Mouse (Mus musculus) frontal cortex, postnatal 10 days (tissue): ENCODE measurements around the gene Cmss1.

ENCODE experiments used
- DNase-seq, 2 experiments: peaks; one replicate each; pipeline ENCODE4 v3.0.0; 2022; ENCODE audit warnings: low spot score in 2 of 2, mixed read lengths in 1 of 2

Cmss1 gene

GRCm38 (mm10) chr16:57295216-57295934, 311.3 kb downstream of the Cmss1 start:
- no peak for DNase-seq

GRCm38 (mm10) chr16:57292765-57293164, 313.9 kb downstream of the Cmss1 start, which contains the start of gene Tmem30c:
Tmem30c (minus strand) TSS chr16:57292865.
- DNase-seq, result no peak

GRCm38 (mm10) chr16:57292296-57292695, 314.4 kb downstream of the Cmss1 start:
- no peak for DNase-seq

- DNase-seq, result no peak
These were observed 315.0 kb downstream of the Cmss1 start for GRCm38 (mm10) chr16:57291696-57292095.

GRCm38 (mm10) chr16:57281417-57281816, 325.2 kb downstream of the Cmss1 start:
- DNase-seq, result no peak

- DNase-seq, result peak in 1 of 2 experiments; percentile 20
These were observed 326.1 kb downstream of the Cmss1 start for GRCm38 (mm10) chr16:57280221-57281217.

- DNase-seq, result no peak
These were observed 327.6 kb downstream of the Cmss1 start for GRCm38 (mm10) chr16:57278976-57279626.

- DNase-seq, result no peak
These were observed 336.9 kb downstream of the Cmss1 start for GRCm38 (mm10) chr16:57269751-57270150.

GRCm38 (mm10) chr16:57268058-57268841, 338.4 kb downstream of the Cmss1 start:
- DNase-seq, result peak; percentile 37 to 46

GRCm38 (mm10) chr16:57267068-57267467, 339.6 kb downstream of the Cmss1 start:
- no peak for DNase-seq

- DNase-seq, result no peak
These were observed 346.5 kb downstream of the Cmss1 start for GRCm38 (mm10) chr16:57260152-57260551.

GRCm38 (mm10) chr16:57259356-57260083, 347.1 kb downstream of the Cmss1 start:
- no peak for DNase-seq
